Mouse (Mus musculus) heart, postnatal 0 days (tissue): ENCODE measurements around the gene Retreg2. TPM values are rescaled to one million over a fixed set of nuclear protein-coding genes. Genes with fewer than 3 reads are reported as not detected.
A peak's percentile ranks its signal among the peaks of the same experiment; 100 is the strongest.

Experiments
- ATAC-seq: fragments of 200-750 bp; cut with Nextera tagmentation; 2 replicates; pipeline ENCODE4 v1.8.0; 2017; ENCODE audit warnings: low read depth, moderate number of reproducible peaks, moderate library complexity; ENCODE audit not compliant: insufficient read depth
- DNase-seq: peaks from one replicate; pipeline ENCODE4 v3.0.0-alpha.2; 2016; ENCODE audit warnings: low spot score
- H3K27ac ChIP-seq: fragments of 300-500 bp; sonication (generic); 2 replicates; pipeline ENCODE4 v1.5.1; 2014; ENCODE audit warnings: low read depth, mild to moderate bottlenecking
- H3K27me3 ChIP-seq: fragments of 300-500 bp; sonication (generic); 2 replicates; pipeline ENCODE4 v1.6.1; 2014; ENCODE audit warnings: low read length, mixed read lengths; ENCODE audit not compliant: control insufficient read depth, insufficient read depth
- H3K36me3 ChIP-seq: fragments of 300-500 bp; sonication (generic); replicated peaks from 2 replicates; pipeline ENCODE4 v1.6.1; 2014; ENCODE audit warnings: low read length, mixed read lengths; ENCODE audit not compliant: control insufficient read depth, insufficient read depth
- H3K4me1 ChIP-seq: fragments of 300-500 bp; sonication (generic); 2 replicates; pipeline ENCODE4 v1.6.1; 2014; ENCODE audit warnings: antibody characterized with exemption; ENCODE audit not compliant: control insufficient read depth, insufficient read depth
- H3K4me2 ChIP-seq: fragments of 300-500 bp; sonication (generic); 2 replicates; pipeline ENCODE4 v1.6.1; 2014; ENCODE audit warnings: low read depth, mild to moderate bottlenecking, low read length, moderate library complexity
- H3K4me3 ChIP-seq: fragments of 300-500 bp; sonication (generic); 2 replicates; pipeline ENCODE4 v1.5.1; 2014; ENCODE audit warnings: low read depth, low read length
- H3K9ac ChIP-seq: fragments of 300-500 bp; sonication (generic); replicated peaks from 2 replicates; pipeline ENCODE4 v1.6.1; 2014; ENCODE audit warnings: low read depth, low read length, mixed read lengths
- H3K9me3 ChIP-seq: fragments of 300-500 bp; sonication (generic); replicated peaks from 2 replicates; pipeline ENCODE4 v1.6.1; 2016; ENCODE audit warnings: low read length; ENCODE audit not compliant: control insufficient read depth
- CTCF ChIP-seq: IDR thresholded peaks from 2 replicates; pipeline ENCODE4 v1.5.1; 2016; ENCODE audit warnings: antibody characterized with exemption, control low read depth, low read depth
- EP300 ChIP-seq: IDR thresholded peaks from 2 replicates; pipeline ENCODE4 v1.6.1; 2016; ENCODE audit warnings: antibody characterized with exemption, low read depth
- WGBS: fragments of 180-500 bp; shearing (Covaris S2); extraction: QIAGEN DNeasy Blood & Tissue Kit; methylation state at CpG from one replicate; pipeline ENCODE4 v1.1.7; 2014; 5-methylcytosine and 5-hydroxymethylcytosine counted together
- polyA plus RNA-seq: library from polyadenylated mRNA; unstranded; fragments of >200 nt; fragmentation: Nextera tagmentation; extraction: Ambion mirVana; gene quantifications from 2 replicates; pipeline ENCODE4 v1.2.1, GENCODE M21; 2015
- total RNA-seq: library from RNA; depleted of rRNA; stranded (reverse); fragments of >200 nt; gene quantifications from 2 replicates; pipeline ENCODE4 v1.2.3, GENCODE M21; 2014; ENCODE audit warnings: low replicate concordance

The Retreg2 gene
- total and polyA plus RNA-seq, 2 experiments from 2014 or later: 19.4 to 49.7 TPM

GRCm38 (mm10) chr1:75141486-75142190 is 940 bp upstream of the Retreg2 start:
- H3K36me3 ChIP-seq: peaks cover 60% of the 10 kb centered on the region
- ATAC-seq (peak; percentile 52), DNase-seq (peak; percentile 37)
- H3K4me2 ChIP-seq: peak overlapping the region; percentile 90
- H3K4me3 ChIP-seq: peak overlapping the region; percentile 82
- H3K27ac ChIP-seq: peak overlapping the region; percentile 93
- H3K9me3 ChIP-seq: no peaks in the 10 kb centered on the region
- no peaks in the 10 kb centered on the region for H3K27me3 ChIP-seq
- peak overlapping the region; percentile 84 for H3K9ac ChIP-seq
- no peak for TF ChIP-seq CTCF
- WGBS: under 1% methylated on average over 53 of the region's 53 CpGs
- H3K4me1 ChIP-seq: peaks cover 14% of the 10 kb centered on the region

DNA sequence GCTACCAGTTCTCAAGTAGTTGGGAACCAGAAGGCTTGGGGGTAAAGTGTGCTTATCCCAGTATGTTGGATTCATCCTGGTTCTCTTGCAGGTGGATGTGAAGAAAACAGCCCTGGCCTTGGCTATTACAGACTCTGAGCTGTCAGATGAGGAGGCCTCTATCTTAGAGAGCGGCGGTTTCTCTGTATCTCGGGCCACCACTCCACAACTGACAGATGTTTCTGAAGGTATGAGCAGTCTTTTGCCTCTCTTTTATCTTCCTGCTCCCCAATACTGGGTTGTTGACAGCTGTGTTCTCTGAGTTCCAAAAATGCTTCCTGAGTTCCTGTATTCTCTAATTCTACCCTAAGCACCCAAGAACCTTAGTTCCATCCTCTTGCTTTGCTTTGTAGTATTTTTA is 3.0 kb downstream of the Retreg2 start:
- no peak overlapping the region for H3K27ac ChIP-seq
- no peaks in the 10 kb centered on the region for H3K9me3 ChIP-seq
- TF ChIP-seq CTCF (no peak), EP300 (no peak)
- no peak for ATAC-seq
- H3K36me3 ChIP-seq: peaks cover 53% of the 10 kb centered on the region
- H3K4me2 ChIP-seq: no peak overlapping the region
- no peak for DNase-seq
- 93% methylated on average over 3 of the region's 3 CpGs for WGBS
- no peak overlapping the region for H3K4me3 ChIP-seq
- peaks cover 10% of the 10 kb centered on the region for H3K4me1 ChIP-seq
- no peaks in the 10 kb centered on the region for H3K27me3 ChIP-seq
- H3K9ac ChIP-seq: no peak overlapping the region

- peaks cover 53% of the 10 kb centered on the region for H3K36me3 ChIP-seq
- H3K4me3 ChIP-seq: no peak overlapping the region
- H3K27ac ChIP-seq: no peak overlapping the region
- no peak overlapping the region for H3K4me2 ChIP-seq
- H3K9me3 ChIP-seq: no peaks in the 10 kb centered on the region
- WGBS: 69% methylated on average over 7 of the region's 7 CpGs
- H3K9ac ChIP-seq: no peak overlapping the region
- no peak for TF ChIP-seq EP300
- TF ChIP-seq CTCF: no peak
- no peak for DNase-seq
- ATAC-seq: no peak
- peaks cover 5% of the 10 kb centered on the region; the same call in 1 of the 2 replicates for H3K4me1 ChIP-seq
- no peaks in the 10 kb centered on the region for H3K27me3 ChIP-seq
Observed at GRCm38 (mm10) chr1:75147411-75148135, 5.0 kb downstream of the Retreg2 start.

DNA sequence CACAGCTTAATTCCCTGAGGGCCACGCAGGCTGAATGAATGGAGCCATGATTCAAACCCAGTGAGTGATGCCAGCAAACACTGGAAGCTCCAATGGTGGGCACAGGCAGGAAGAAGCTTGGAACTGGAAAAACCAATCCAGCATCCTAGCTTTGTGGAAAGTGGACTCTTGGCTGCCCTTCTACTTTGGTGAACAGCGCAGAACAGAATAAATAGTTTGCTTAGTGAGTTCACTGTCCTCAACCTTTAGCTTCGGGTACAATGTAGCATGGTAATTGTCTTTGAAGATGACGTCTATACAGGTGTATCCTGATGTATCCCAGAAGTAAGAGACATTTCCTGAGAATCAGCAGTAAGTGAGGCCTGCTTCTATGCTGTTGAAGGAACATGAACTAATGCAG is 6.1 kb downstream of the Retreg2 start:
- no peak overlapping the region for H3K4me2 ChIP-seq
- H3K4me3 ChIP-seq: no peak overlapping the region
- H3K27me3 ChIP-seq: no peaks in the 10 kb centered on the region
- H3K9ac ChIP-seq: no peak overlapping the region
- no peak for ATAC-seq
- WGBS: 85% methylated on average over 4 of the region's 4 CpGs
- peaks cover 53% of the 10 kb centered on the region for H3K36me3 ChIP-seq
- H3K9me3 ChIP-seq: no peaks in the 10 kb centered on the region
- DNase-seq: no peak
- no peak overlapping the region for H3K27ac ChIP-seq
- TF ChIP-seq CTCF (no peak), EP300 (no peak)
- no peaks in the 10 kb centered on the region for H3K4me1 ChIP-seq

- Histone ChIP-seq H3K36me3 (no peaks in the 10 kb centered on the region), H3K4me1 (no peaks in the 10 kb centered on the region), H3K27me3 (no peaks in the 10 kb centered on the region), H3K4me3 (no peak overlapping the region), H3K9me3 (no peaks in the 10 kb centered on the region), H3K9ac (no peak overlapping the region), H3K27ac (no peak overlapping the region), H3K4me2 (no peak overlapping the region)
- 24% methylated on average over 3 of the region's 3 CpGs for WGBS
- ATAC-seq: no peak
- no peak for TF ChIP-seq CTCF
- TF ChIP-seq EP300: no peak
- no peak for DNase-seq
Observed at GRCm38 (mm10) chr1:75155837-75156236, 13.3 kb downstream of the Retreg2 start.
